Mouse (Mus musculus) c-Kit-positive CD71-positive TER-119-positive erythroid progenitor cells, embryonic 14.5 days (primary cell): ENCODE results near the gene Tmbim7.
A peak's percentile ranks its signal among the peaks of the same experiment; 100 is the strongest.

Experiments
- DNase-seq: peaks from one replicate; pipeline ENCODE4 v3.0.0-alpha.2; 2013; ENCODE audit warnings: low spot score

Gene Tmbim7

GRCm38 (mm10) chr5:3665225-3665624 is 14.2 kb downstream of the Tmbim7 start:
- no peak for DNase-seq

- no peak for DNase-seq
Measured at GRCm38 (mm10) chr5:3666585-3666984, 15.6 kb downstream of the Tmbim7 start.

GRCm38 (mm10) chr5:3669938-3670554 is 19.1 kb downstream of the Tmbim7 start:
- DNase-seq, result no peak

- no peak for DNase-seq
Measured at GRCm38 (mm10) chr5:3688298-3688697, 37.3 kb downstream of the Tmbim7 start.

- DNase-seq, result no peak
Measured at GRCm38 (mm10) chr5:3691283-3691682, 40.3 kb downstream of the Tmbim7 start.

DNA sequence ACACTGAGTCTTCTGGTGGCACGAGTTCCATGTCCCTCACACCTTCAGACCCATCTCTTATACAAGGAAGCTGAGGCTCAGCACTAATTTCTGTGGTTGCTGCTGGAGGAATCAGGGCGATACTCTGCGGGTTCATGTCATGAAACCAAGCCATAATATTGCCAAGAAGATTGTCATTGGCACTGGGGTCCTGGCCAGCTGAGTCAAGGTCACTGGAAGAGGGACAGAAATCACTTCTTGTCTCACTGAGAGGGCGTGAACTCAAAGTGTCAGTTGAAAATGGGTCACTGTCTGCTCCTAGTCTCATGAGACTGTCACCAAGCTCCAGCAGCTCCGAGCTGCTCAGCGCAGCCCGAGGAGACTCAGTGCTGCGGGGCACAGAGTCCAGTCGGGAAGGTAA is 42.0 kb downstream of the Tmbim7 start:
- DNase-seq, result no peak

GRCm38 (mm10) chr5:3695191-3695590 is 44.2 kb downstream of the Tmbim7 start:
- no peak for DNase-seq

GRCm38 (mm10) chr5:3696031-3696430 is 45.0 kb downstream of the Tmbim7 start:
- no peak for DNase-seq

DNA sequence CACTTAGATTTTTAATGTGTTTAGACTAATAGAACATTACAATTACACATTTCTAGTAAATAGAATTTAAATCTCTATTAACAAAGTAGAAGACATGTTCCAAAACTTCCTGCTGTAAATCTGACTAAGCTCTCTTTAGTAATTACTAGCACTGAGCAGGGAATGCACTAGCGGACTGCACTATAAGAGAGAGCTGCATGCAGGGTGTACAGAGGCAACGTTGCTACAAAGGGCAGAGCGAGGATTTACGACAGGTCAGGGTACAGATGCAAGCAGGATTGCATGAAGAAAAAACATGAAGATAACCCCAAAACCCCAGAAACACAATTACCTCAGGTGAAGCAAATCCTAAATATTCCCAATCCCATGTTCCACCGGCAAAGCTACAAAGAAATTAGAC is 49.0 kb downstream of the Tmbim7 start:
- no peak for DNase-seq

DNA sequence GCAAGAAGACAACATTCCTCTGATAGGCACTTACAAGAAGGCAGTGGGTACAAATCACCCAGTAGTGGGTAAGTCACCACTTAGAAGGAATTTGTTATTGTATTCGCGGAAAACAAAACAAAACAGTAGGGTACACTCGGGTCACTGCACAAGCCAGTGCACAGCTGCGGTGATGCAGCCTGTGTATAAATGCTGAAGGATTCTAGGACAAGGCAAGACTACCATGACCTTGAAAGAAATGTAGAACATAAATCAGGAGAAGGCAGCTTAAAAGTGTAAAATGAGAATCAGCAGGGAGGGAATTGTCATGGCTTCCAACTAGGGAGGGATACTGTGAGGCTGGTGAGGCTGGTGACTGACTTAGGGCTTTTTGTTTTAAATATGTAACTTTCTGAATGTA is 51.2 kb downstream of the Tmbim7 start:
- no peak for DNase-seq

GRCm38 (mm10) chr5:3715800-3716199 is 64.8 kb downstream of the Tmbim7 start:
- no peak for DNase-seq

GRCm38 (mm10) chr5:3719371-3719770 is 68.4 kb downstream of the Tmbim7 start:
- no peak for DNase-seq

- peak; percentile 14 for DNase-seq
Measured at GRCm38 (mm10) chr5:3722873-3723272, 71.9 kb downstream of the Tmbim7 start.

DNA sequence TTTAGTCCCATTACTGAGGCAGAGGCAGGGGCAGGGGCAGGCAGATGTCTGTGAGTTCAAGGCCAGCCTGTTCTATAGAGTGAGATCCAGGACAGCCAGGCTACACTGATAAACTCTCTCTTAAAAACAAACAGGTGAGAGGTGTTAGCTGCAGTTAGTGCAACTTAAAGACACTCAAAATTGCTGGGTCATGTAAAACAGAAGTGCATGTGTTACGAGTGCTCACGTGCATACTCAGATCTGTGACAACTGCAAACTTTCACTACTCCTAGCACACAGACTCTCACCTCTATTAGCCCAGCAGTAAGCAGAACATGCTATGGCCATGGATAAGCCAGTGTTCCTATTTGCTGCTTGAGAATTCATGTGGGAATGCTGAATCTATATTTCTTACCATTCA is 72.4 kb downstream of the Tmbim7 start:
- no peak for DNase-seq

- no peak for DNase-seq
Measured at GRCm38 (mm10) chr5:3725491-3725890, 74.5 kb downstream of the Tmbim7 start.

- DNase-seq, result no peak
Measured at GRCm38 (mm10) chr5:3728820-3729219, 77.8 kb downstream of the Tmbim7 start.
